Mouse (Mus musculus): ENCODE results near the gene Tmem208. TPM values are rescaled to one million over a fixed set of nuclear protein-coding genes. Genes with fewer than 3 reads are reported as not detected.

The Tmem208 gene
- polyA plus RNA-seq, 1 experiment from 2014 or later, result 91.7 TPM

DNA sequence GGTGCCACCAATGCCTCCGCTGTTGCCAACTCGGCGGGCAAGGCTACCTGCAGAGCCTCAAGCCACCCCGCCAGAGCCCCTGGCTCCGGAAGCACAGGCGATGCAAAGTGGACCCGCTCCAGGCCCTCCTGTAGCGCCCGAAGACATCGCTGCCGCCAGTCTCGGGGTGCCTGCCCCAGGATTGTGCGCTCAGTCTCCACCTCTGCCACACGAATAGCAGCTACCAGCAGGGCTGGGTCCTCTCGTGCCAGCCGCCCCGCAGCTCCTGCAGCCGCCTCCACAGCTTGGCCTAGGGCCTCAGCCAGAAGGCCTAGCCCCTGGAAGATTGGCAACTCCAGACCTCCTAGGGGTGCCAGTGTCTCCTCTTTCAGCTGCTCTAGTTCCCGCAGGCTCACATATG lies 32.7 kb upstream of the Tmem208 start:
- Histone ChIP-seq H3K9ac (replicated peaks; ENCODE audit: low read length) (no peak overlapping the region), H3K27ac (replicated peaks; ENCODE audit: low read depth, low read length) (no peak overlapping the region), H3K4me3 (ENCODE audit: low read depth, low read length) (no peak overlapping the region), H3K9me3 (replicated peaks; ENCODE audit: control insufficient read depth, low read length) (no peaks in the 10 kb centered on the region), H3K27me3 (ENCODE audit: control insufficient read depth, insufficient read depth, low read length) (peaks cover 12% of the 10 kb centered on the region), H3K36me3 (replicated peaks; ENCODE audit: control insufficient read depth, insufficient read depth, low read depth, low read length) (no peaks in the 10 kb centered on the region), H3K4me2 (ENCODE audit: low read depth, low read length) (no peak overlapping the region), H3K4me1 (ENCODE audit: control insufficient read depth, insufficient read depth, low read length) (peaks cover 5% of the 10 kb centered on the region; the same call in 1 of the 2 replicates)
- DNase-seq (ENCODE audit: low spot score) (no peak), ATAC-seq (replicated peaks; ENCODE audit: insufficient number of reproducible peaks, low FRiP score, low TSS enrichment, low read depth) (no peak)
- 65% methylated on average over 19 of the region's 19 CpGs for WGBS

DNA sequence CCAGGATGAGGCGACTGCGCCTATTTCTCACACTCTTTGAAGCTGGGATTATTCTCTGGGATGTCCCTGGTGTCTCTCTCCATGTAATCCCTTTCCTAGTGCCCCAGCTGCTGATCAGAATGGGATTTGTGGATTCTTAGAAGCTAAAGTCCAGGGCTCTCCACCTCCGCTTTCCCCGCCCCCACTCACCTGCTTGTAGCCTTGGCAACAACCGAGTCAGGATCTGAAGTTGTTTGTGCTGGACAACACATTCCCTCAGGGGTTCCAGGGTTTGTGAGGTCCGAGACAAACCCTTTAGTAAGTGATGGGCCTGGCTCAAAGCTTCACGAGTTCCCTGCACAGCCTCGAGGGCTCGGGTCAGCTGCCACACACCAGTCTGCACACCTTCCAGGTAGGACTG lies 31.4 kb upstream of the Tmem208 start:
- no peak for ATAC-seq (replicated peaks; ENCODE audit: insufficient number of reproducible peaks, low FRiP score, low TSS enrichment, low read depth)
- 56% methylated on average over 9 of the region's 9 CpGs for whole genome bisulfite sequencing
- H3K9me3 ChIP-seq (replicated peaks; ENCODE audit: control insufficient read depth, low read length), result no peaks in the 10 kb centered on the region
- no peak overlapping the region for H3K4me2 ChIP-seq (ENCODE audit: low read depth, low read length)
- H3K4me1 ChIP-seq (ENCODE audit: control insufficient read depth, insufficient read depth, low read length), result peaks cover 9% of the 10 kb centered on the region
- no peak for DNase-seq (ENCODE audit: low spot score)
- H3K4me3 ChIP-seq (ENCODE audit: low read depth, low read length), result no peak overlapping the region
- no peaks in the 10 kb centered on the region for H3K36me3 ChIP-seq (replicated peaks; ENCODE audit: control insufficient read depth, insufficient read depth, low read depth, low read length)
- peaks cover 11% of the 10 kb centered on the region for H3K27me3 ChIP-seq (ENCODE audit: control insufficient read depth, insufficient read depth, low read length)
- H3K27ac ChIP-seq (replicated peaks; ENCODE audit: low read depth, low read length), result no peak overlapping the region
- H3K9ac ChIP-seq (replicated peaks; ENCODE audit: low read length), result no peak overlapping the region

DNA sequence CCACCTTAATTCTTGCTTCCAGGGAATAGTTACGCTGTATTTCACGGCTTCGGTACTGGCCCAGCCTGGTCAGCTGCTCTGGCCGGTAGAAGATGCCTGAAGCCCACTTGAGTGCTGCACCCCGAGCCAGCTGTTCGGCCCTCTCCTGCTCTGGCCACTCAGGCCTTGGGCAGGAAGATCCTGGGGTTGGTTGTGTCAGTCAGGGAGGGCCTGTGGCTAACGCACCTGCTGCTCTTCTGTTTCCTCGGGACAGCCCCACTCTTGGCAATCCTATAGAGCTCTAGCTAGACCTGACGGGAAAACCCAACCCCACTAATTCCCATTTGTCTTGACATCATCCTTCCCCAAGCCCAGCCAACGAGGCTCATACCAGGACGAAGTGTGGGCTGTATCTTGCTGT lies 30.9 kb upstream of the Tmem208 start:
- no peak for ATAC-seq (replicated peaks; ENCODE audit: insufficient number of reproducible peaks, low FRiP score, low TSS enrichment, low read depth)
- peaks cover 6% of the 10 kb centered on the region for H3K27me3 ChIP-seq (ENCODE audit: control insufficient read depth, insufficient read depth, low read length)
- H3K4me1 ChIP-seq (ENCODE audit: control insufficient read depth, insufficient read depth, low read length), result peaks cover 5% of the 10 kb centered on the region
- no peak overlapping the region for H3K9ac ChIP-seq (replicated peaks; ENCODE audit: low read length)
- no peak overlapping the region for H3K27ac ChIP-seq (replicated peaks; ENCODE audit: low read depth, low read length)
- no peaks in the 10 kb centered on the region for H3K9me3 ChIP-seq (replicated peaks; ENCODE audit: control insufficient read depth, low read length)
- no peaks in the 10 kb centered on the region; the same call in 1 of the 2 replicates for H3K36me3 ChIP-seq (replicated peaks; ENCODE audit: control insufficient read depth, insufficient read depth, low read depth, low read length)
- H3K4me2 ChIP-seq (ENCODE audit: low read depth, low read length), result no peak overlapping the region
- DNase-seq (ENCODE audit: low spot score), result no peak
- H3K4me3 ChIP-seq (ENCODE audit: low read depth, low read length), result no peak overlapping the region
- 68% methylated on average over 11 of the region's 11 CpGs for WGBS

DNA sequence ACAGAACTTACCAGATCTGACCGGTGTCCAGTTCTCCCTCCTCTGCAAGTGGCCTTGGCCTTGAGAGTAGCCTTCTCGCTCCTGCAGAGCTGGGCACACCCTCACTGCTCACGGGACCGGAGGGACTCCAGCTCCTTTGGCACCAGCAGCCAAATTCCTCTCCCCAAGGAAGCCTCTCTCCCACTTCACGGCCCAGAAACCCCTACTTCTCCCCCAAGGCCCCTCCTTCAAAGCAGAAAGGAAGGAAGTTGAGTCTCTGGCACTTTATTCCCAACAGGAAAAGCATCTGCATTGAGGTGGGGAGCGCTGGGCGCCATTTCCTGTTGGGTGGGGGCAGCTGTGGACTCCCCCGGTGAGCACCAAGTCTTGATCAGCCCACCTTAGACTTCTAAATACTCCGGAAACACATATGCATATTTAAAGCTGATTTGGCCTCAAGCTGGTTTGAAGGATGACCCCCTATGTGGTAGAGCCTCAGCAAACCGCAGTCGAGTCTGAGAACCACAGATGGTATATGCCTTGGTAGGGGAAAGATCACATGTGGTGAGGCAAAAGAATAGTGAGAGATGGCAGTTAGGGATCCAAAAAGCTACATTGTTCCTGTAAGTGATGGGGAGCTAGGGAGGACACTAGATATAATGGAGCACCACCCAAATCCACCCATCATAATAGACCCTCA lies 30.1 kb upstream of the Tmem208 start, which contains the start of gene Exoc3l:
Gene Exoc3l, minus strand, starts transcription at position 207 of the 679 bp plus-strand sequence.
- Histone ChIP-seq H3K9ac (replicated peaks; ENCODE audit: low read length) (peak within 1 kb of the TSS; percentile 92), H3K4me2 (ENCODE audit: low read depth, low read length) (peak within 1 kb of the TSS; percentile 86; the same call in 1 of the 2 replicates), H3K27me3 (ENCODE audit: control insufficient read depth, insufficient read depth, low read length) (no peaks in the 10 kb centered on the region), H3K9me3 (replicated peaks; ENCODE audit: control insufficient read depth, low read length) (no peaks in the 10 kb centered on the region), H3K27ac (replicated peaks; ENCODE audit: low read depth, low read length) (no peak within 1 kb of the TSS; the same call in 1 of the 2 replicates), H3K4me1 (ENCODE audit: control insufficient read depth, insufficient read depth, low read length) (peaks cover 5% of the 10 kb centered on the region), H3K36me3 (replicated peaks; ENCODE audit: control insufficient read depth, insufficient read depth, low read depth, low read length) (no peaks in the 10 kb centered on the region; the same call in 1 of the 2 replicates), H3K4me3 (ENCODE audit: low read depth, low read length) (no peak within 1 kb of the TSS)
- DNase-seq (ENCODE audit: low spot score), result no peak
- WGBS, result 63% methylated on average over 11 of the region's 11 CpGs
- no peak for ATAC-seq (replicated peaks; ENCODE audit: insufficient number of reproducible peaks, low FRiP score, low TSS enrichment, low read depth)

DNA sequence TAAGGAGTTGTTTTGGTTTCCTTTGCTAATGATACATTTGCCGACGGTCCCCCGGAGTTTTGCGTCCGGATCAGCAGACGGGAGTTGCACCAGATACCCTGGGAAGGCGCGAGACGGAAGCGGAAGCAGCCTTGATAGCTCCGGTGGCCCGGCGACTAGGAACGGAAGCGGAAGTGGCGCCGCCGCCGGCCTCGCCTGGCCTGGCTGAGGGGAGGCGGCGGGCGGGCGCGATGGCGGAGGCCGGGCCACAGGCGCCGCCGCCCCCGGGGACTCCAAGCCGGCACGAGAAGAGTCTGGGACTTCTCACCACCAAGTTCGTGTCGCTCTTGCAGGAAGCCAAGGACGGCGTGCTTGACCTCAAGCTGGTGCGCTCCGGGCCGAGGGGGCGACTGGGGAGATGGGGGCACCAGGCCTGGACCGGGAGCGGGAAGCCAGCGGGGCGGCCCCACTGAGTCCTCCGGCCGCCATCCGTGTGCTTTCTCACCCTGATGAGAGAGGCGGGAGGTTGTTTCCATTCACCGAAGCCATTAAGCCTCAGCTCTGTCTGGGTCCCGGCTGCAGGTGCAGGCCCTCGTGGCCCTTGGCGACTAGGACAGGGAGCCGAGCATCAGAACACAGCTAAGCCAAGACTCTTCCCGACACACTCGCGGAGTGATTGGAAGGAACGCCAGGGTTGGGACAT lies 28.5 kb upstream of the Tmem208 start, which contains the start of gene E2f4:
Gene E2f4, plus strand, starts transcription at position 153 of the 682 bp plus-strand sequence.
- Histone ChIP-seq H3K4me3 (ENCODE audit: low read depth, low read length) (peak within 1 kb of the TSS; percentile 98), H3K9ac (replicated peaks; ENCODE audit: low read length) (peak within 1 kb of the TSS; percentile 92), H3K9me3 (replicated peaks; ENCODE audit: control insufficient read depth, low read length) (no peaks in the 10 kb centered on the region), H3K27me3 (ENCODE audit: control insufficient read depth, insufficient read depth, low read length) (no peaks in the 10 kb centered on the region), H3K4me1 (ENCODE audit: control insufficient read depth, insufficient read depth, low read length) (peaks cover 5% of the 10 kb centered on the region), H3K27ac (replicated peaks; ENCODE audit: low read depth, low read length) (peak within 1 kb of the TSS; percentile 41), H3K36me3 (replicated peaks; ENCODE audit: control insufficient read depth, insufficient read depth, low read depth, low read length) (peaks cover 5% of the 10 kb centered on the region; the same call in 1 of the 2 replicates), H3K4me2 (ENCODE audit: low read depth, low read length) (peak within 1 kb of the TSS; percentile 86)
- WGBS, result under 1% methylated on average over 58 of the region's 58 CpGs
- DNase-seq (ENCODE audit: low spot score) (peak; percentile 98), ATAC-seq (replicated peaks; ENCODE audit: insufficient number of reproducible peaks, low FRiP score, low TSS enrichment, low read depth) (peak; percentile 75)

DNA sequence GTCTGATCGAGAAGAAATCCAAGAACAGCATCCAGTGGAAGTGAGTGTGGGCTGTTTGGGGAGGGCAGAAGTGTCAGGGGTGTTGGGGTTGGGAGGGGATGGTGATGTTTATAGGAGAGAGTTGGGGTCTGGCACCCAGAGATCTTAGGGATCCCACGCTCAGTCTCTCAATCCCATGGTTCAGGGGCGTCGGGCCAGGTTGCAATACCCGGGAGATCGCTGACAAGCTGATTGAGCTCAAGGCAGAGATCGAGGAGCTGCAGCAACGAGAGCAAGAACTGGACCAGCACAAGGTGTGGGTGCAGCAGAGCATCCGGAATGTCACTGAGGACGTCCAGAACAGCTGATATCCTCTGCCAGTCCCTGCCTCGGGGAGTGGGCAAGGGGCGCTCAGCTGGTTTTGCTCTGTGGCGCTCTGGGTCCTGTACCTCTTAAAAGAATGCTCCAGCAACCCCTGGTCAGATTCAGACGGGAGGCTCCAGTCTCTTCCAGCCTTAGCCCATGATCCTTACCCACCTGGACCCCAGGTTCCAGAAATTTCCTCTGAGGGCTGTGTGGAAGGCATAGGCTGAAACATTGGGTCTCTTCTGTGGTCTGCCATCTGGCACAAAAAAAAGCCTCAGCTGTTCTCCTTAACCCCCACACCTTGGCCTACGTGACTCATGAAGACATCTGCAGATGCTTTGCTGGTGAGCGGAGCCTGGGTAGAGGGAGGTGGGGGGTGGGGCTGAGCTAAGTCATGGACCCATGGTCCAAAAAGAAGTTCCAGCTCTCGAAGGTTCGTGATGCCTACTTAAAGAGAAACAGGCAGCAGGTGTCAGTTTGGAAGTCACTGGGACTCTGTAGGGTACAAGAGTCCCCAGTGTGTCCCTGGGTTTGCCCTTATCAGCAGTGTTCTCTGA lies 27.6 kb upstream of the Tmem208 start:
- Histone ChIP-seq H3K4me3 (ENCODE audit: low read depth, low read length) (peak overlapping the region; percentile 98), H3K9ac (replicated peaks; ENCODE audit: low read length) (peak overlapping the region; percentile 92), H3K27ac (replicated peaks; ENCODE audit: low read depth, low read length) (no peak overlapping the region), H3K27me3 (ENCODE audit: control insufficient read depth, insufficient read depth, low read length) (no peaks in the 10 kb centered on the region), H3K9me3 (replicated peaks; ENCODE audit: control insufficient read depth, low read length) (no peaks in the 10 kb centered on the region), H3K4me2 (ENCODE audit: low read depth, low read length) (peak overlapping the region; percentile 86), H3K4me1 (ENCODE audit: control insufficient read depth, insufficient read depth, low read length) (peaks cover 5% of the 10 kb centered on the region), H3K36me3 (replicated peaks; ENCODE audit: control insufficient read depth, insufficient read depth, low read depth, low read length) (peaks cover 7% of the 10 kb centered on the region; the same call in 1 of the 2 replicates)
- WGBS, result 61% methylated on average over 18 of the region's 18 CpGs
- ATAC-seq (replicated peaks; ENCODE audit: insufficient number of reproducible peaks, low FRiP score, low TSS enrichment, low read depth), result no peak
- no peak for DNase-seq (ENCODE audit: low spot score)

DNA sequence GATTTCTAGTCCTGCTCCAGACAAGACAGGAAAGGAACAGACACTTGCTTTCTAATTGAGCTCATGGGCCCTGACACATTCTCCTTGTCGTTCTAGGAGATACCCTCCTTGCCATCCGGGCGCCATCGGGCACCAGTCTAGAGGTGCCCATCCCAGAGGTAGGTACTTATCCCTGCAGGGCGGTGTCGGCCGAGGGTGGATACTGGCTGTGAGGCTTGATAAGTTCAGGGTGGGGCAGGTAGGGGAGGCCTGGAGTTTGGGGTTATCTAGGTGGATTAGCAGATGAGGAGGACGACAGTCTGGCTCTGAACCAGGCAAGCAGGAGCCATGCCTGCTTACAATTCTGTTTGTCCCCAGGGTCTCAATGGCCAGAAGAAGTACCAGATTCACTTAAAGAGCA lies 26.2 kb upstream of the Tmem208 start:
- no peak for DNase-seq (ENCODE audit: low spot score)
- Histone ChIP-seq H3K27me3 (ENCODE audit: control insufficient read depth, insufficient read depth, low read length) (no peaks in the 10 kb centered on the region), H3K4me2 (ENCODE audit: low read depth, low read length) (no peak overlapping the region), H3K36me3 (replicated peaks; ENCODE audit: control insufficient read depth, insufficient read depth, low read depth, low read length) (peaks cover 7% of the 10 kb centered on the region; the same call in 1 of the 2 replicates), H3K9ac (replicated peaks; ENCODE audit: low read length) (no peak overlapping the region), H3K27ac (replicated peaks; ENCODE audit: low read depth, low read length) (no peak overlapping the region), H3K9me3 (replicated peaks; ENCODE audit: control insufficient read depth, low read length) (no peaks in the 10 kb centered on the region), H3K4me1 (ENCODE audit: control insufficient read depth, insufficient read depth, low read length) (peaks cover 5% of the 10 kb centered on the region), H3K4me3 (ENCODE audit: low read depth, low read length) (no peak overlapping the region)
- 95% methylated on average over 8 of the region's 8 CpGs for WGBS
- no peak for ATAC-seq (replicated peaks; ENCODE audit: insufficient number of reproducible peaks, low FRiP score, low TSS enrichment, low read depth)

Data from embryonic facial prominence, embryonic 11.5 days (tissue).